Mouse (Mus musculus): ENCODE data around the gene Gm14548.

- no peak for TF ChIP-seq POLR2A (IDR thresholded peaks at IDR 0.05; ENCODE audit: insufficient read depth, low read depth, low read length)
- peak; percentile 21; the same call in 1 of the 2 replicates for TF ChIP-seq CTCF (IDR thresholded peaks at IDR 0.05)
- TF ChIP-seq EP300 (IDR thresholded peaks at IDR 0.05; ENCODE audit: insufficient read depth, low read depth, low read length): no peak
Measured at GRCm38 (mm10) chr7:3939866-3940525, 42.1 kb upstream of the Gm14548 start.

Measured in heart, adult 2 months (tissue).